Mouse (Mus musculus) gastrocnemius, postnatal 10 days (tissue): ENCODE measurements around the gene Acsl1. TPM values are rescaled to one million over a fixed set of nuclear protein-coding genes. Genes with fewer than 3 reads are reported as not detected.

ENCODE experiments used
- DNase-seq: peaks from one replicate; pipeline ENCODE4 v3.0.0; 2021; ENCODE audit warnings: mixed read lengths
- total RNA-seq, 2 experiments: library from RNA; stranded (reverse); gene quantifications; 2 replicates each; pipeline ENCODE4 v1.2.3; 2021

Gene Acsl1
- total RNA-seq, 2 experiments from 2014 or later: 230 to 244 TPM

DNA sequence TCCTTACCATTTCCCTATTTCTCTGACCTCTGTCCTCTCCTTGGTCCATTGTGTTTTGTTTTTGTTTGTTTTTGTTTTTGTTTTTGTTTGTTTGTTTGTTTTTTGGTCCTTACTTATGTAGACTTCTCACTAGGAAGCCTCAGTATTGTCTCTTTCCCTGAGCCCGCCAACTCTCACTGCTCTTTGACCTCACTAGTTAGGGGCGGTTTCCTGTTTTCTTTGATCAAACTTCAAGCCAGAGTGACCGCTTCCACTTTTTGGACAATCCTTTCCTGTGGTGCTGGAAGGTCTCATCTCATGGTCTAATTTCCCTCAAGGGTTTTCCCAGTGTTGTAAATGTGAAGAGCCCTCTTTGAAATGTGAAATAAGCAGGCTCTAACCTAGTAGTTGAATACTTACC is 33.4 kb downstream of the Acsl1 start:
- DNase-seq: no peak

DNA sequence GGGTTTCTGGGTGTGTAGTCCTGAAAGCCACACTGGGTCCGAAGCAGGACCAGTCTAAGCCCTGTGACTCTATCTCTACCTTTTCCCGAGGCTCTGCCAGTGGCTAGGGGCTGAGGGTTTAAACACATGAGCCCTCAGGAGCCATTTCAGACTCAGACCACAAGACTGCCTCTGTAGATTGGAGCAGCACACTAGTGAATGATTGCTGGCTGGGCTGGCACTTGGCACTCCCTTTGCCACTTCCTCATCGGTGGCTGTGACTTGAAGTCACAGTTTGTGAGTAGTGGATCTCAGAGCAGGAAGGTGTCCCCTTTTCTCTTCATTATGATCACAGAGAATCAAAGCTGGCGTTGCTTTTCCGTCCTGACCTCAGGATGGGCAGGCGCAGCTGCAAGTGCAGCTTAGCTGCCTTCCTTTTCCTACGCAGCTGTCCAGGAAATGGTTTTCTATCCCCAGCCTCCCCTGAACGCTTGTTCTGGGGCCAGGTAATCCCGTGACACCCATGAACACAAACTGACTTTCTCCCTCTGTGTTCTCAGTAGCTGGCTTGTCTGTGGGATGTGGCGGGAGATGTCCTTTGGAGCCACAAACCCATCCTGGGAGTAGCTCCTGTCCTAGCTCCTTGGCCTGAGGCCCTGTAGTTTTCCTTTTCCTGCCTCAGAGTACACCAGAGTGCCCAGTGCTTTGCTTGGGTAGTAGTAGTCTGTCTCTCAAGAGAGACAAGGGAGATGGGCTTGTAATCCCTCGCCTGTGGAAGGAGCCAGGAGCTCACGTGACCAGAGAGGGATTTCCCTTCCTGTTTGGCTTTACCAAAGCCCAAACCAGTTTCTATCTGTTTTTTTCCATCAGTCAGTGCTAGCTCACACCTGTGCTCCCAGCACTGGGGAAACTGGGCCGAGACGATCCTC is 37.9 kb downstream of the Acsl1 start:
- DNase-seq: no peak

DNA sequence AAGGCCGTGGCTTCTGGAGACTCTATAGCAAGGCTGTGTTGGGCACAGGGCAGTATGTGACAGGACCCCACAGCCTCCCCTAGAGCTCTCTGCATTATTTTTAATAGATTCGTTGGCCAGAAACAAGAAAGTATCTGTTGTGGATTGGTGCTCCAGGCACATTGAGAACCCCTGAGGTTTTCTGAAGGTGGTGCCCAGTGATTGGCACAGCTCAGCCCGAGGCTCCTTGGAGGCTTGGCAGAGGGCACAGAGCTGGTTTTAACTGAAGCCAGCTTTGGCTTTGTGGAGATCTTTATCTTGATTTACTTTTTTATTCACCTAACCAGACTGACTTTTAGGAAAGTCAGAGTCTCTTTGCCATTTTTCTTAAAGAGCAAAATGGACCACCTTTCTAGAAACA is 38.6 kb downstream of the Acsl1 start:
- no peak for DNase-seq

DNA sequence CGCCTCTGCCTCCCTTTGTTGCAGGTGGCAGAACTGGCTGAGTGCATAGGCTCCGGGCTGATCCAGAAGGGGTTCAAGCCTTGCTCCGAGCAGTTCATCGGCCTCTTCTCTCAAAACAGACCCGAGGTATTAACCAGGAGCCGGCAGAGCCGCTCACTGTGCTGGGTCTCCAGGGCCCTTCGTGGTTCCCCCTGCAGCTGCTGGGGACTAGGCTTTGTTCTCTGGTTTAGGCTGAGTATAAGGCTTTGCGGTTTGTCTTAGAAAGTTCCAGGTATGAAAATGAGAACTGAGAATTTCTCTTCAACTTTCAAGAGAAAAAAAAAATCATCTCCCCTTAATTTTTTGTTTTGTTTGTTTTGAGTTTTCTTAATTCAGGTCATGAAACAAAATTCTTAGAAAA is 40.5 kb downstream of the Acsl1 start:
- no peak for DNase-seq

DNA sequence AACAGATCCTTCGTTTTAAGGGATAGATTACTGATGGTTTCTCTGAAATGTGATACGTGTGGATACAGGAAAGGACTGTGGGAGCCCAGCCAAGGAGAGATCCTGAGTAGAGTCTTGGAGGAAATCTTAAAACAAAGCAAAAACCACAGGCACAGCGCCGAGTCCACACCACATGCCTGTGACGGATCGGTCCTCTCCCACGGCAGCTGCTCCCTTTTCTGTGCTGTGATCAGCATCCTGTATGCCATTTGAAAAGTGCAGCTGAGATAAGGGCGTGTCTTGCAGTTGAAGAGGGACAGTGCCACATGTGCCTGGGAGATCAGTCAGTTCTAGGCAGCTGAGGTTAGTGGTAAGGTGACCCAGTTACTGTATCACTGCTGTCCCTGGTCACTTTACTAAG is 41.7 kb downstream of the Acsl1 start:
- DNase-seq: peak; percentile 36

DNA sequence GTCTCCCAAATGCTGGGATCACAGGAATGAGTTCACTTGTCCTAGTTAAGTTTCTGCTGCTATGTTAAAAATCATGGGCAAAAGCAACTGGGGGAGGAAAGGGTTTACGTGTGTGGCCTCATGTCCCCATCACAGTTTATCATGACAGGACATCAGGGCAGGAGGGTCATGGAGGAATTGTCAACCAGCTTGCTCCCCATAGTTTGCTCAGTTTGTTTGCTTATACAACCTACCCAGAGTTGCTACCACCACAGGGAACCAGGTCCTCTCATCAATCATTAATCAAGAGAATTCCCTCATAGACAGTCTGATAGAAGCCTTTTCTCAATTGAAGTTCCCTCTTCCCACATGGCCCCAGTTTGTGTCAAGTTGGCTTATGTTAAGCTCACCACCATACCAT is 43.2 kb downstream of the Acsl1 start:
- no peak for DNase-seq

DNA sequence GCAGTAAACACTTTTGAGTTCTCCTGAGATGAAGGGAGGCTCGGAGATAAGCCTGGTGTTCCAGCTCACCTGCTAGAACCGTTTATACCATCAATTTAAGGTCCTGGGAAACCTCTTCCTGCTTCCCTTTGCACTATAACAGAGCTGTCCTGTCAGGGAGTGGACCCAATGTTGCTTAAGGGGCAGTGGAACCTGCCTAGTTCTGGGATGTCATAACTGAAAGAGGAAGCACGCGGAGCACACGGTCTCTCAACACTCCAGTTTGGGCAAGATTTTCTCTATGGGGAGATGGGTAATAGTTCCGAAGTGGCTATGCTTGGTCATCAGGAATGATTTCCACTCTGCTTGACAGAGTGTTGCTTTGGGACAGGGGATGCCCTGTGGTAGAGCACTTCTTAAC is 49.8 kb downstream of the Acsl1 start:
- DNase-seq: no peak

DNA sequence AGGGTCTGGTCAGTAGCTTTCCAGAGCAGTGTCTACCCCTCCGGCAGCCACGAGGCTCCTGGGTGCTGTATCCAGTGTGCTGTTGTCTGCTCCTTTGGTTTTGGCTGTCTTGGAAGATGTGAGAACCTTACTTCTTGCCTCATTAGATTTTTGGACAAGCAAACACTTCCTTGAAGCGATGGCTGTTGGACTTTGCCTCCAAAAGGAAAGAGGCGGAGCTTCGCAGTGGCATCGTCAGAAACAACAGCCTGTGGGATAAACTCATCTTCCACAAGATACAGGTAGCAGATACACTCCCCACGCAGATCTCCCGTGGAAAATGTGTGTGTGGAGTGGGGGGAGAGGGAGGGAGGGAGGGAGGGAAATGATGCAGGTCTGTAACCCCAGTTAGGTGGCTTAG is 55.3 kb downstream of the Acsl1 start:
- no peak for DNase-seq

DNA sequence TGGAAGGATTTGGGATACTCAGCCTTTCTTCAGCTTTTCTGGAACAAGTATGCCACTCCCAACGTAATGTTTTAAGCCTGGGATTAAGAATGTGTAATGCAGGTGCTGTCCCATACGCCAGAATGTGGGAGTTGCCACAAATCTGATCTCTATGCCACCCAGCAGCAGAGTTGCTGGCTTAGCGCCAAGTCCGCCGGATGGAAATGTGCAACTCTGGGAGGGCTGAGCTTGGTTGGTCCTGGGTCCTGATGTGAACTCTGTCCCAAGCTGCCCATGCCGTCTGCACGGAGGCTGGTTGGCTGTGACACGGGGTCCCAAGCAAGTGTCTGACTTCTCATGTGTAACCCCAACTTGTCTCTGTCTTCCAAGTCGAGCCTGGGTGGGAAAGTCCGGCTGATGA is 56.0 kb downstream of the Acsl1 start:
- peak; percentile 43 for DNase-seq

DNA sequence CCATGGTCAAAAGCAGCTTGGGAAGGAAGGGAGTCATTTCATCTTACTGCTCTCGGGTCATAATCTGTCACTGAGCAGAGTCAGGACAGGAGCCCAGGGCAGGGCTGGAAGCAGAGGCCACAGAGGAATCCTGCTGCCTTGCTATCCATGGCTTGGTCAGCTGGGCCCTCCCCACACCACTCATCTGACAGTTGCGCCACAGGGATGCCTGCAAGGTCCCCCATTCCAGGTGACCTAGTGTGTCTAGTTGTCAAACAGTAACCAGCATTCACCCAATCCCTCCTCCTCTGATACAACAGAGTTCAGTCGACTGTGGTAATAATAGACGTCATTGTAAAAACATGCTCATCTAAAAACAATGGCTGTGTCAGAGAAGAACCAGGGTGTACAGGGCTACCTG is 58.7 kb downstream of the Acsl1 start:
- no peak for DNase-seq

DNA sequence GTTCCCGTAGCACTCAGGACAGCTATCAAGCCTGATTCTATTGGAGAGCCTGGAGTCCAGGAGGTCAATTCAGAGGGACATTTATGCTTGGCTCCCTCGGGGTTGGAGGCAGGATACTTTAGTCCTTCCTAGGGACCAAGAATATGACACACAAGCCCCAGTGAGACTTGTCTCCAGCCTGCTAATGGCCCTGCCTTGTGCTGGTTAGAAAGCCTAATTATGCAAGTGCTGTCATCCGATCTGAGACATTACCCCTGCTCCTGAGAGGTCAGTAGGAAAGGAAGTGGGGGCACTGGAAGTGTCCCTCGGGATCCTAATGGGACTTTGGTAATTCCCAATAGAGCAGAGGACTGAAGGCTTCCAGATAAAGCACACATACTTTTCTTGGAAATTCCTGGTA is 59.7 kb downstream of the Acsl1 start:
- DNase-seq: no peak

DNA sequence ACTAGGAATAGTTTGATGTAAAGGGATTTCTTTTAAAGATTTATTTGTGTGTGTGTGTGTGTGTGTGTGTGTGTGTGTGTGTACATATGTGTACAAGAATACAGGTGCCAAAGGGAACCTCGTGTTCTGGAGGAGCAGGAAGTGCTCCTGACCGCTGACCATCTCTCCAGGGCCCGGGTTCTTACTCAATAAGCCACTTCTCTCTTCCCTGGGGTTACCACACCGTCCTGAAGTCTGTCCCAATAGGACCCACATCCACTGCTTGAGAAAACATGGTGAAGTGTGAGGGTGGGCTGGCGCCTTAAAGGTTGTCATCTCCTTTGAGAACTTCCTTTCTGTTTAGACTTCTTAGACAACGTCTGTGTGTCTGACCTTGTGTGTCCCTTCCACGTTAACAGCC is 63.1 kb downstream of the Acsl1 start:
- no peak for DNase-seq

DNA sequence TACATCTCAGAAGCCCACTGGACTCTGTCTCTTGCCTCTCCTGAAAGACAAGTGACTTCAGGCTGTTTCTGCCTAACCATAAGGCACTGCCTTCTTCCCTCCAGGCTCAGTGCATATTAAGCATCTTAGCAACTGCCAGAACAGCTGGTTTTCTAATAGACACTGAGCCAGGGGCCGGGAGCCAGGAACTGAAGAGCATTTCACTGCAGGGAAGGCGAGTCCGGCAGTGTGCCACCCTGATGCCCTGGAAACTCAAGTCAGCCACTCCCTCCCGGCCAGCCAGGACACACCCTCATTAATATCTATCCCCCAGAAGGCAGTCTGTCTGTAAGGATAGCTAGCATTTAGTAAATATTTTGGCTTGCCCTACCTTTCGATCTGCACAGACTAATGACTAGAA is 68.9 kb downstream of the Acsl1 start:
- DNase-seq: peak; percentile 82

DNA sequence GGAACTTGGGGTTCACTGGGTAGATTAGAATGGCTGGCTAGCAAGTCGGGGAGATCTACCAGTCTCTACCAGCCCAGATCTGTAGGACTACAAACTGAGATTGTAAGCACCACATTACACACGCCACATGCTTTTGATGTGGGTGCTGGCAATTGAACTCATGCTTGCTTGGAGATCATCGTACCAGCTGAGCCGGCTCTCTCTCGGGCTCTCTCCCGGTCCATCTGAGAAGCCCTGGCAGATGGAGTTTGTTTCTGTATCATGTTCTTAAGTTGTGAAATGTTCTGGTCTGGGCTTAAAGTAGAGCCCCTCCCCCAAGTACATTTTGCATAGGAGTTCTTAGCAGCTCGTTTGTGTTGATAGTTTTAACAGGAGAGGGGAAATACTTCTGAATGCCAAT is 72.4 kb downstream of the Acsl1 start:
- no peak for DNase-seq

DNA sequence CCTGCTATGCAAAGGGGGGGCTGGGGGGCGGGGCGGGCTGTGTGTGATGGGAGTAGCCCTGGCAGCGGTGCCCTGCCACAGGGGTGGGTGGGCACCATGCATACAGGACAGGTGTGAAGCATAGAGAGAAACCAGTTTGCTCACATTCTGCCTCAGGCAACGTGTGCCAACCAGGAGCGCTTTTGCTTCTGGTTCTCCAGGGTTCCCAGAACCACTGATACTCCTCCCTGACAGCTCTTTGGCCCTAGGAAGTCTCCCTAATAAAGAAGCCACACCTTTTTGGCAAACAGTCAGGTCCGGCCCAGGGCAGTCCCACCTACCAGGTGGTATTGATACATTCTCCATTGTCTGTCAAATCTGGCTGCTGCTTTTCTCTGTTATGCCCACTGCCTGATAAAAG is 72.8 kb downstream of the Acsl1 start:
- no peak for DNase-seq

DNA sequence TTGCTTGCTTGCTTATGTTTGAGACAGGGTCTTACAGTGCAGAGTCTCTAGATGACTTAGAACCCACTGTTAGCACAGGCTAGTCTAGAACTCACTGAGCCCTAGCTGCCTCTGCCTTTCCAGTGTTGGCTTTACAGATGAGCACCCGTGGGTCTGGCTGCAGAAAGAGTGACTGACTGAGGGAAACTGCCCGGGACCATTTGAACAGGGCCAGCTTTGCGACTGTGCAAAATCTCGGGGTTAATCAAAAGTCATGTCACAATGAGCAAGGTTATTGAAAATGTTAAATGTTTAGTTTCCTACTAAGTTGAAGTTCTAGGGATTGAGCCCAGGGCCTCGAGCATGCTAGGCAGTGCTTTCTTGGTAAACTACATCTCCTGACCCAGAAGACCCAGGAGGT is 75.0 kb downstream of the Acsl1 start:
- no peak for DNase-seq

DNA sequence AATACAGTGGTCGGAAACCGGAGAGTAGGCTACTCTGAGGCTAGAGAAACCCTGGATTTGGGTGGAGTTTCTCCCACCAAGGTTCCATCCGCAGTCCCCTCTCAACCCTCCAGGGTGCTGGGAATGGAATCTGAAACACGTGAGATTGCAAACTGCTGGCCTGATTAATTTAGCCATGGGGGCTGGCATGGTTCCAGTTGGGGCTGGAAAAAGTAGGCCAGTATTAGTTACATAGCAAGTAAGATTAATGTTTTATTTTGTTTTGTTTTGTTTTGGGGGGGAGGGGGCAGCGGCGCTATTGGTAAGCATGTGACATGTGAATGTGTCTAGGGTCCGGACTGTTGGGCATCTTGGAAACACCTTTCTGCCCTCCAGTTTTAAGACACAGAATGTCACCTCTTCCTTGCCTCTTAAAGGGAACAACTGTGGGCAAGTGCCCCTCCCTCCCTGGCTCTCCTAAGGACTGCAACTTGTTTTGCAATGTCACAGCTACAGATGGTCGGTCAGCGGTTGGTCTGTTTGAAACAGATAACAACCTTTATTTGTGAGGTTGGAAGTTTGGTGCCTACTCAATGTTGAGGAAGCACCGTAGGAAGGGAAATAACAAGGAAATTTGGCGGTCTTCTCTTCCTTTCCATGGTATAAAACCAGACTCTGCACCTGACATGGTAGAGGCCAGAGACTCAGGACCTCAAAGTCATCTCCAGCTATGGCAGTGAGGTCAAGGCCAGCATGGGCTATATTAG is 75.8 kb downstream of the Acsl1 start:
- peak; percentile 56 for DNase-seq

DNA sequence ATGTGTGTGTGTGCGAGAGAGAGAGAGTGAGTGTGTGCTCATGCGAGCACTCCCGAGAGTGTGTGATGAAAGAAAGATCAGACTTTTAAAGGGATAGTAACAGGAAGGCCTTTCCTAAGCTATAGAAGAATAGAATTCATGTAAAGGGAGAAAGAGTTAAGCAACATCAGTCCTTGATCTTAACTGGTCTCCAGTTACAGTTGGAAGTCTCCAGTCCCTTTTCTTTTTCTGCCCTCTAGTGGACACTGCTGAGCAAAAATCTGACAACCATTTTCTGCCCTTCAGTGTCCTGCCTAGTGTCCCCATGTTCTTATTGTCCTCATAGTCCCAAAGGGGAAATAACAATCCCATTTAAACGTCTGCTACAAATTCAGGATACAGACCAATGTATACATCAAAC is 76.4 kb downstream of the Acsl1 start:
- DNase-seq: no peak

DNA sequence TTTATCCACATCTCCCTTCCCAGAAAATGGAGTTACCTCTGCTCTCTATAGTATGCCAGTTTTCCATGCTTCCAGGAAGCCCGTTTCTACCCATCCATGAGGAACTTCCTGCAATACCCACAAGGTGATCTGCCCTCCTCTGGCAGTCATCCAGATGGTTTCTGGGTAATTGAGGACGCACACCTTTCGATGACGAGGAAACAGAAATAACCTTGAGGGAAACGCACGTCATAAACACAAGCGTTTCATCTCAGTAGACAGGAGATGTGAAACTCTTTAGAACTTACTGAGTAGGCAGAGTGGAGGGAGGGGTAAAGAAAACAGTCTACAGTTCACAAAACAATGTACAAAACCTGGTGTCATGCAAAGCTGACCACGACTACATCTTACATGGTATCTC is 79.2 kb downstream of the Acsl1 start:
- DNase-seq: no peak

DNA sequence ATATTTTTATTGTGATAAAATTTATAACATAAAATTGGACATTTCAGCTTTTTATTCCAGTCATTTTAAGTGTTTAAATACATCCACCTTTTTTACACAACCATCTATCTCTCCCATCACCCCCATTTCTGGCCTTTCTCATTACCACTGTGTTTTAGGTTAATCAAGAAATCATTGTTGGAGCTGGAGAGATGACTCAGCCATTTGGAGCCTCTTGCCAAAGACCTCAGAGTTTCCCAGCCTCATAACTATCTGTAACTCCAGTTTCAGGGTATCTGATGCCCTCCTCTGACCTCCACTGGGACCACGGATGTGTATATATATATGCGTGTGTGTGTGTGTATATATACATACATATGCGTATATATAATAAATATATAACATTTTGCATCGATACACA is 80.2 kb downstream of the Acsl1 start:
- DNase-seq: no peak

DNA sequence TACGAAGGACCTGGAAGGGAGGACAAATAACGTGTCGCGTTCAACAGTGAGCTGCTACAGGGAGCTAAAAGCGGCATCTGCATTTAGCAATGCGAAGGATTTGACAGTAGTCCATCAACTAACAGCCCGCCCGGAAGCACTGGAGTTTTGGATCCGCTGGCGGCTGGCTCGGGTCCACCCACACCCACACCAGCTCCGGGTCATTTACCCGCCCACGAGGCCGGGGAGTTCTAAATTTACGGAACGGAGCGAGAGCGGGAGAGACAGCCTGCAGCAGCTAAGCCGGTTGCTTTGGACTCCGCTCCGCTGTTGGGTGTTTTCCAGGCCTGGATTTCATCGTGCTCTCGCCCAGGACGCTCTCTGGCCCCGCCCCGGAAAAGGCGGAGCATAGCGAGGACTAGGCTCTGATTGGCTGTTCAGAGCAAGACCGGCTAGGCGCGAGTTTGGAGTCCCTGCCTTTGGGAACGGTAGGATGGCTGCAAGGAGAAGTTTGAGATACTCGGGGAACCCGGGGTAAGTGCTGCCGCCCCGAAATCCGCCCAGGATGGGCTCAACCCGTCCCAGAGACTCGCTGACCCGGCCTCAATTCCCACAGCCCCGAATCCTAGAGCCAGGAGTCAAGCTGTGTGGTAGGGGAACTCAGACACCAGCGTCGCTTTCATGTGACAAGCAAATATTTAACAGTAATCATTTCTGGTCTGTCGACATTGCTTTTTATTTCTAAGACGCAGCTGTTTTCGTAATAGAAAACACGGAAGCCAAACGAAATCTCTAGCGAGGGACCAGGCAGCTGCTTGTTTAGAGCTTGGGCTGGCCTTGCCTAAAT is 81.0 kb downstream of the Acsl1 start, which contains the start of gene Cenpu:
Cenpu (plus strand) TSS at position 414 of the 826 bp plus-strand sequence.
- DNase-seq: peak; percentile 100

DNA sequence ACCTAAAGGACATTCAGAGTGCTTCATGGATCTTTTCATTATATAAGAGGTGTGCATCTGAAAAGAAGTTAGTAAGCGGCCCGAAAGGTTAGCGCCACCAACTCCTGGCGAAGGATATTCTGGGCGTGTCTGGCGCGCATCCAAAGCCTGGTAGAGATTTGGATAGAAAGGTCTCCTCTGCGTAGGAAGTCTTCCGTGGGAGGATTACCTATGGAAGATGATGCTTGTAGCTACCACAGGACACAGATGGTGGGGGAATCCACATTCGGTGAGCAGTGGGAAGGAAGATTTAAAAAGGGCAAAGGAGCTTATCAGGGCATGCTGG is 81.6 kb downstream of the Acsl1 start:
- no peak for DNase-seq

DNA sequence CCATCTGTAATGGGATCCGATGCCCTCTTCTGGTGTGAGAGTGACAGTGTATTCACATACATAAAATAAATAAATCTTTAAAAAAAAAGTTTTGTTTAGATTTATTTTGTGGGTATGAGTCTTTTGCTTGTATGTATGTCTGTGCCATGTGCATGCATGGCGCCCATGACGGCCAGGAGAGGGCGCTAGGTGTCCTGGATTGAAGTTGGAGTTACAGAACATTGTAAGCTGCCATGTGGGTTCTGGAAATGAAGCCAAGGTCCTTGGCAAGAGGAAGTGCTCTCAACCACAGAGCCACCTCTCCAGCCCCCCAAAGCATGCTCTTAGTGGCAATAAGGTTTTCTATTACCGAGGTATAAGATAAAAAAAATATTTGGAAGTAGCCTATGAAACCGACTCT is 88.6 kb downstream of the Acsl1 start:
- DNase-seq: peak; percentile 50
